Mouse (Mus musculus): ENCODE data around the gene BC005537. TPM values are rescaled to one million over a fixed set of nuclear protein-coding genes. Genes with fewer than 3 reads are reported as not detected.

The BC005537 gene
- polyA plus RNA-seq (2017; shearing (Covaris generic)), result 20.7 TPM

DNA sequence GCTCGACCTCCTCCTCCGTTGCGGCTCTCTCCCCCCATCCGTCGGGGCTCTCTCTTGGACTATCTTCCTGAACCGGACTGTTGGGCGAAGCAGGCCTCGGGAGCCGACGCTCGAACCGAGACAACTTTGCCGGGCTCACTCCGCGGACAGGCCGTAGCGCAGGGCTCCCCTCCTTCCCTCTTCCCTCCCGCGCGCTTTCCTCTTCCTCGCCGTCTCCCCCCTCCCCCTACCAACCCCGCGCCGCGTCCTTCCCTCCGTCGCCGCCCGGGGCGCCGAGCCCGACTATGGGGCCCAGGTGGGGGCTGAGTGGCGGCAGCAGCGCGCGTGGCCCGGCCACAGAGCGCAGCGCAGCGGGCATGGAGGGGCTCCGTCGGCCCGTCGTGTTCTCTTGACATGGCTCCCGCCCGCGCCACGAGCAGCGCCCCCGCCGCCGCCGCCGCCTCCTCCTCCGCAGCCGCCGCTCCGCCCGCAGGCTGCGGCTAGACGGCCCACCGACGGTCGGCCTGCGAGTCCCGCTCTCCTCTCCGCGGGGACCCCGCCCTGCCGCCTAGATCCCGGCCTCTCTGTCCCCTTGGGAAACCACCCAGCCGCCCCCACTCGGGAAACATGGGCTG is at the start of gene BC005537:
Gene BC005537 (plus strand): TSS at position 350 of the 614 bp plus-strand sequence.

DNA sequence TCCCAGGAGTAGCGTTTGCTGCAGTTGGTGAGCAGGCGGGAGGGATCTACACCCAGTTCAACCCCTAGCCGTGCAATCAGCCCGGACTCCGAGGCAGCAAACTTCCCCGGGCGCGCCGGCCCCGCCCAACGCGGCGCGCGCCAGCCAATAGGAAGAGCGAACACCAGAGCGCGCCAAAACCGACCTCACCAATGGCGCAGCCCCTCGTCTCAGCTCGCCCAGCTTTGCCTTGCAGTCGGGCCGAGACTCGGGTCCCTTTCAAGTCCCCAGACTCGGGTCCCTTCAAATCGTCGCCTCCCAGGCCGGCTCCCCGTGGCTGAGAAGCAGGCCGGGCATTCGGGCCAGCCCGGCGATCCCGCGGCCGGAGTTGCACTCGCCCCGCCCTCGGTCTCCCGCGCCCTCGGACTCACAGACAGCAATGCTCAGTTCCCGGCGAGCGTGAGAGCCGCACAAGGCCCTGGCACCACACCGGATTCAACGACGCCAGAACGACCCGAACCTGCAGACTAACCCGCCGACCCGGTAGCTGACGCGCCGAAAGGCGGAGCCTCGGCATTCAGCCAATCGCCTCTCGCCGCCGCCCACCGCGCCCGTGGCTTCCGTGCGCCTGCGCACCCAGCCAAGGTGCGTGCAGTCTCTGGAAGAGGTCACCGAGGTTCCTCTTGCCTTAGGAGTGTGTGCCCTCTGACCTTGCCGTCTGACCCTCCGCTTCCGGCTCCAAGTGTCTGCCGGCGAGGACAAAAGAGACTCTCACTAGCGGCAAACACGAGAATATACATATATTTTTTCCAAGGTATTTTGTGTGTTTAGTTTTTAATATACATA is 39.8 kb upstream of the BC005537 start, which contains the start of gene Gmnn:
Gene Gmnn (minus strand): TSS at position 521 of the 825 bp plus-strand sequence.

DNA sequence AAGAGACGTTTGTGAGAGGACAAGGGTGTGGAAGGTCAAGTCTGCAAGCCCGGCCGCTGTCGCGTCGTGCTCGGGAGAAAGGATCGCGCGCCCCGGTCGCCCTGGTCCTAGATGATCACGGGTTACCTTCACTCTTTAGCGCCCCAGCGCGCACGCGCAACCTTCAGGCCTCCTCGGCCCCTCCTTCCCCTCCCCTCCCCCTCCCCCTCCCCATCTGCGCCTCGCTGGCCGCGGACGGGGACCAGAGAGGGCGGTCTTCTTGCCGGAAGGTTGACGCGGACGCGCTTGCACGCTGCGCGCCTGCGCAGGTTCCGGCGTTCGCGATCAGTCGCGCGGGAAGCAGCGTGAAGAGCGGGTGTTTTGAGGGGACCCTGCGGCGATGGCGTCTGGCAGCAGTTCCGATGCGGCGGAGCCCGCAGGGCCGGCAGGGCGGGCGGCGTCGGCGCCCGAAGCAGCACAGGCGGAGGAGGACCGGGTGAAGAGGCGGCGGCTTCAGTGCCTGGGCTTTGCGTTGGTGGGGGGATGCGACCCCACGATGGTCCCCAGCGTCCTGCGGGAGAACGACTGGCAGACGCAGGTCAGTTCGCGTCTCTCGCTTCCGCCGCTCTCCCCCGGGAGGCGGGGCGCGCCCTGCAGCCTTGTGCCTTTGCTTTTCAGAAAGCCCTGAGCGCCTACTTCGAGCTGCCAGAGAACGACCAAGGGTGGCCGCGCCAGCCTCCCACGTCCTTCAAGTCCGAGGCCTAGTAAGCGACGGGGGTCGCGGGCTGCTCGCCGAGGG is 30.1 kb downstream of the BC005537 start, which contains the start of the genes Acot13 and Tdp2:
Gene Acot13 (minus strand): TSS at position 188 of the 778 bp plus-strand sequence.
Gene Tdp2 (plus strand): TSS at position 327 of the 778 bp plus-strand sequence.

DNA sequence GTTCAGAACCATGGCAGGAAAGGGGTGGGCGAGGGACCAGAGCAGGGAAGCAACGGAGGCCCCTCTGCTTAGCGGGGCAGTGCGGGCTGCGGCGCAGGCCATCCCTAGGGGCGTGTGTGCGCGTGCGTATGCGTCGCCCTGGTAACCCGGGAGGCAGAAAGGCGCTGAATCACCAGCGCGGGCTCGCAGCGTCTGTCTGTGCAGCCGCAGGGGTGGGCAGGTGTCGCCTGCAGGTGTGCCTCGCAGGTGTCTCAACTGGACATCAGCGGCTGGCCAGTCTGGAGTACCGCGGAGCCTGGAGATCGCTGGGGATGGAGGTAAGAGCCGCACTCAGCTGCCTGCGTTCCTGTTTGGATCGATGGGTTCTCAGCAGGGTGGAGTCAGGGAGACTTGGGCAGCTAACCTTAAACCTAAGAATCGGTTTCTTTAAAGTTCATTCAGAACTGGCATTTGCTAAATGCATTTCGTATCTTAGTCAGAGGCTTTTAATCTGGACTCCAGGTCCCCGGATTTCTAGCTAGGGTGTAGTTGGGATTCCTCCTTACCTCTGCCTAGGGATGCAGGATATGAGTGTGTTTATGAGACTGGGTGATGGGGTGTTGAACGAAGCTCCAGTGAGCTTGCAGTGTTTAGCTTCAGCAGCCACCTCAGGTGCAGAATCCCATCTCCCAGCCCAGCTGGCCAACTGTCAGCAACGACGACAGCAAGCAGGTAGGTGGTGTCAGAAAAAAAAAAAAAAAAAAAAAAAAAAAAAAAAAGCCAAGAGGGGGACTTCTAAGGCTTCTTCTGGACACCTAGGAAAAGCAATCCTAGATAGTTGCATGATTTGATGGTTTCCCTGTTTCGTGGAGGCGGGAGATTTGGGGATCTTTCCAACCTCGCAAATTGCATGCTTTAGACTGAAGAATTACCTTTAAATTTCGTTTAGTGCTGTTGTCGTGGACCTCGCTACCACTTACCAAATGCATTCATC is 43.8 kb downstream of the BC005537 start, which contains the start of gene D130043K22Rik:
Gene D130043K22Rik (plus strand): TSS at position 153 of the 973 bp plus-strand sequence.

Other genes starting within 250 kb of the BC005537 start
- 358 TPM for gene Ripor2, start 219.5 kb upstream of the BC005537 start, polyA plus RNA-seq (2017; shearing (Covaris generic))
- not detected for gene Armh2, start 60.4 kb upstream of the BC005537 start, polyA plus RNA-seq (2017; shearing (Covaris generic))
- 15.1 TPM for gene Gmnn, start 39.7 kb upstream of the BC005537 start, polyA plus RNA-seq (2017; shearing (Covaris generic))
- 42.6 TPM for gene Acot13, start 29.9 kb downstream of the BC005537 start, polyA plus RNA-seq (2017; shearing (Covaris generic))
- 89.6 TPM for gene Tdp2, start 30.0 kb downstream of the BC005537 start, polyA plus RNA-seq (2017; shearing (Covaris generic))
- 0.26 TPM for gene D130043K22Rik, start 43.5 kb downstream of the BC005537 start, polyA plus RNA-seq (2017; shearing (Covaris generic))
- gene Aldh5a1, start 136.0 kb downstream of the BC005537 start, polyA plus RNA-seq (2017; shearing (Covaris generic)), result 0.67 TPM
- 0.27 TPM for gene Gpld1, start 141.5 kb downstream of the BC005537 start, polyA plus RNA-seq (2017; shearing (Covaris generic))
- gene Mrs2, start 218.7 kb downstream of the BC005537 start, polyA plus RNA-seq (2017; shearing (Covaris generic)), result 40.6 TPM

Measured in effector memory CD4-positive, alpha-beta T cell, adult 7 months (primary cell).